Mouse (Mus musculus) intestine, embryonic 15.5 days (tissue): ENCODE measurements at regions not wholly inside any gene's neighbourhood (a gene's known extent, or its start where the extent isn't known, plus 50 kb on each side); places are given as distances from the start of the nearest gene placed in this dataset.

Experiments
- ATAC-seq: fragments of 200-750 bp; cut with Nextera tagmentation; 2 replicates; pipeline ENCODE4 v1.8.0; 2017; ENCODE audit warnings: moderate TSS enrichment, moderate library complexity
- H3K27ac ChIP-seq: fragments of 300-500 bp; sonication (generic); 2 replicates; pipeline ENCODE4 v1.5.1; 2015; ENCODE audit warnings: mild to moderate bottlenecking, inconsistent platforms
- H3K27me3 ChIP-seq: fragments of 300-500 bp; sonication (generic); replicated peaks from 2 replicates; pipeline ENCODE4 v1.6.1; 2015; ENCODE audit warnings: inconsistent platforms
- H3K36me3 ChIP-seq: fragments of 300-500 bp; sonication (generic); 2 replicates; pipeline ENCODE4 v1.6.1; 2015; ENCODE audit warnings: inconsistent platforms
- H3K4me1 ChIP-seq: fragments of 300-500 bp; sonication (generic); replicated peaks from 2 replicates; pipeline ENCODE4 v1.6.1; 2015; ENCODE audit warnings: inconsistent platforms
- H3K4me2 ChIP-seq: fragments of 300-500 bp; sonication (generic); replicated peaks from 2 replicates; pipeline ENCODE4 v1.6.1; 2015; ENCODE audit warnings: mild to moderate bottlenecking, inconsistent platforms
- H3K4me3 ChIP-seq: fragments of 300-500 bp; sonication (generic); replicated peaks from 2 replicates; pipeline ENCODE4 v1.5.1; 2015; ENCODE audit warnings: inconsistent platforms
- H3K9ac ChIP-seq: fragments of 300-500 bp; sonication (generic); 2 replicates; pipeline ENCODE4 v1.6.1; 2015; ENCODE audit warnings: inconsistent platforms
- H3K9me3 ChIP-seq: fragments of 300-500 bp; sonication (generic); 2 replicates; pipeline ENCODE4 v1.6.1; 2016; ENCODE audit warnings: inconsistent platforms
- WGBS: fragments of 180-500 bp; shearing (Covaris S2); methylation state at CpG from one replicate; pipeline ENCODE4 v1.1.7; 2015; 5-methylcytosine and 5-hydroxymethylcytosine counted together

DNA sequence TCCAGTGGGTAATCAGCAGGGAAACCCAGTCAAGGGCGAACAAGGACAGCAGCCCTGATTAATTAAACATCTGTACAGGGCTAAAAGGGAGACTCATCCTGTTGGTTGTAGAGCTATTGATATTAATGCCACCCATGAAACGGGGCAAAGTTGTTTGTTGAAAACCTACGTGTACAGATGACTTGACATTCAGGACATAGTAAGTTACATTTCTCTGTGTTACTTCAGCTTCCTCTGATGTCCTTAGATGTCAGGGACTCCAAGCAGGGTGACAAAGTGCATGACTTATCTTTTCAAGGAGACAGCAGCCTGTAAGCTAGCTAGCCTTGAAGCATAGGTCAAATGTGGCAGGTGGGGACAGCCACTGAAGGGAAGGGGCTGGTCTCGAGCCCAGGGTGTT, 390.5 kb downstream of the Ccdc171 start:
- ATAC-seq = no peak
- no peak overlapping the region for H3K9ac ChIP-seq
- no peak overlapping the region for H3K4me3 ChIP-seq
- no peaks in the 10 kb centered on the region for H3K36me3 ChIP-seq
- H3K4me1 ChIP-seq = no peaks in the 10 kb centered on the region
- 68% methylated on average over 4 of the region's 4 CpGs for WGBS
- H3K4me2 ChIP-seq = no peak overlapping the region
- H3K9me3 ChIP-seq = no peaks in the 10 kb centered on the region
- H3K27ac ChIP-seq = no peak overlapping the region
- no peaks in the 10 kb centered on the region for H3K27me3 ChIP-seq

GRCm38 (mm10) chr4:83917009-83917408, 391.7 kb downstream of the Ccdc171 start:
- H3K36me3 ChIP-seq = no peaks in the 10 kb centered on the region
- no peaks in the 10 kb centered on the region for H3K27me3 ChIP-seq
- no peak overlapping the region for H3K4me3 ChIP-seq
- H3K4me1 ChIP-seq = no peaks in the 10 kb centered on the region
- no peak for ATAC-seq
- no peaks in the 10 kb centered on the region for H3K9me3 ChIP-seq
- H3K9ac ChIP-seq = no peak overlapping the region
- 86% methylated on average over 4 of the region's 4 CpGs for WGBS
- no peak overlapping the region for H3K27ac ChIP-seq
- H3K4me2 ChIP-seq = no peak overlapping the region

- no peaks in the 10 kb centered on the region for H3K4me1 ChIP-seq
- 85% methylated on average over 3 of the region's 3 CpGs for WGBS
- no peaks in the 10 kb centered on the region for H3K27me3 ChIP-seq
- no peaks in the 10 kb centered on the region for H3K36me3 ChIP-seq
- H3K4me3 ChIP-seq = no peak overlapping the region
- no peak overlapping the region for H3K9ac ChIP-seq
- no peak overlapping the region for H3K27ac ChIP-seq
- ATAC-seq = no peak
- H3K9me3 ChIP-seq = no peaks in the 10 kb centered on the region
- no peak overlapping the region for H3K4me2 ChIP-seq
These were observed 392.7 kb downstream of the Ccdc171 start for GRCm38 (mm10) chr4:83918093-83918492.

DNA sequence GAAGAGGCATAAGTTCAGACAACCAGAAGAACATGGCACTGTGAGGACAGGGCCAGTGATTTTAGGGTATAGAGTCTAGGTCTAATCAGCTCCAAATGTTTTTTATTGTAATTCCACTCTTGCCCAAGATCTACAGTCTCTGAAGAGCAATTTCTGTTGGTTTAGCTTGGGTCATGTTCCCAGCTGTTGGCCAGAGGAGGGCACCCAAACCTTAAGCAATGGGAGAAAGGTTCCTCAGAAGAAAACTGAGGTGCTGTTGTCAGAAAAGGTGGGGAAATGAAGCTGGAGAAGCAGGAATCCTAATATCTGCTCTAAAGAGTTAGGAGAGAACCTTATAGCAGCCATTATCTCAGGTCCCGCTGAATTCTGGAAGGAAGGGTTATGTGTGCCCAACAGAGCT, 393.7 kb downstream of the Ccdc171 start:
- Histone ChIP-seq H3K36me3 (no peaks in the 10 kb centered on the region), H3K9me3 (no peaks in the 10 kb centered on the region), H3K27me3 (no peaks in the 10 kb centered on the region), H3K4me3 (no peak overlapping the region), H3K4me2 (no peak overlapping the region), H3K27ac (no peak overlapping the region), H3K9ac (no peak overlapping the region), H3K4me1 (no peaks in the 10 kb centered on the region)
- WGBS = 58% methylated on average over 1 of the region's 1 CpGs
- no peak for ATAC-seq

DNA sequence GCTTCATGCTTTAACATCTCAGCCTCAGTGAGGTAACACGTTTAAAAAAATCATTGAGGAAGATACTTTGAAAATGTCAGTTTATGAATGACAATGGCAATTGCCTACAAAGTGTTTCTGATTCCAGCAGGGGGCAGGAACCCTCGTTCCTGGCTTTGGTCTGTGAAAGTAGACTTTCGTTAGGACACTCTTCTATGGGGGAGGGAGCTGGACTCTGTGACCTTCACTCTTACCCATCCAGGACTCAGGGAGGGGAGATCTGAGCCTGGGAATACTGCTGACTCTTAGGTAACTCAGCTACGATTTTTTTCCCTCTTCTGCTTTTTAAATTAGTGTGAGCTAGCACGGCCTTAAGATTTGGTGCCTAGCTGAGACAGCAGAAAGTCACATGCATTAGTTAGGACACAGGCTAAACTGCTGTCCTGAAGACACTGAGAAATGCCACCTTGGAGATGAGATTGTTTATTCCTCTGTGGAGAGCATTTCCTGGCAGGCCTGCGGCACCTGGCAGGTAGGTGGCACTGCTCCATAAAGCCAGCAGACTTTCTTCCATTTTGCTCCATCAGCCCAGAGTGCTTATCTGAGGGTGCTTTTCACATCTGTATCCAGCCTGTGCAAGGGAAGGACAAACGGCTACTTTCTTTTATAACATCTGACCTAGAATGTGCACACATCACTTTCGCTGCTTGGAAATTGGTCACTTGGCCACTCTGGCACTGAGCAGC, 399.9 kb downstream of the Ccdc171 start:
- Histone ChIP-seq H3K9ac (no peak overlapping the region), H3K9me3 (no peaks in the 10 kb centered on the region), H3K36me3 (no peaks in the 10 kb centered on the region), H3K4me3 (no peak overlapping the region), H3K27ac (no peak overlapping the region), H3K4me2 (no peak overlapping the region), H3K27me3 (no peaks in the 10 kb centered on the region), H3K4me1 (0 out of 2 replicates have a peak, but pooled peaks cover 5% of the 10 kb centered on the region)
- 49% methylated on average over 8 of the region's 8 CpGs for WGBS
- ATAC-seq = no peak

GRCm38 (mm10) chr4:83926195-83926731, 400.9 kb downstream of the Ccdc171 start:
- no peaks in the 10 kb centered on the region for H3K27me3 ChIP-seq
- H3K4me2 ChIP-seq = no peak overlapping the region
- 0 out of 2 replicates have a peak, but pooled peaks cover 5% of the 10 kb centered on the region for H3K4me1 ChIP-seq
- no peaks in the 10 kb centered on the region for H3K9me3 ChIP-seq
- peak overlapping the region; percentile 71 for H3K27ac ChIP-seq
- H3K9ac ChIP-seq = no peak overlapping the region
- WGBS = 28% methylated on average over 11 of the region's 11 CpGs
- H3K36me3 ChIP-seq = no peaks in the 10 kb centered on the region
- no peak overlapping the region for H3K4me3 ChIP-seq
- ATAC-seq = peak; percentile 47; the same call in 1 of the 2 replicates

DNA sequence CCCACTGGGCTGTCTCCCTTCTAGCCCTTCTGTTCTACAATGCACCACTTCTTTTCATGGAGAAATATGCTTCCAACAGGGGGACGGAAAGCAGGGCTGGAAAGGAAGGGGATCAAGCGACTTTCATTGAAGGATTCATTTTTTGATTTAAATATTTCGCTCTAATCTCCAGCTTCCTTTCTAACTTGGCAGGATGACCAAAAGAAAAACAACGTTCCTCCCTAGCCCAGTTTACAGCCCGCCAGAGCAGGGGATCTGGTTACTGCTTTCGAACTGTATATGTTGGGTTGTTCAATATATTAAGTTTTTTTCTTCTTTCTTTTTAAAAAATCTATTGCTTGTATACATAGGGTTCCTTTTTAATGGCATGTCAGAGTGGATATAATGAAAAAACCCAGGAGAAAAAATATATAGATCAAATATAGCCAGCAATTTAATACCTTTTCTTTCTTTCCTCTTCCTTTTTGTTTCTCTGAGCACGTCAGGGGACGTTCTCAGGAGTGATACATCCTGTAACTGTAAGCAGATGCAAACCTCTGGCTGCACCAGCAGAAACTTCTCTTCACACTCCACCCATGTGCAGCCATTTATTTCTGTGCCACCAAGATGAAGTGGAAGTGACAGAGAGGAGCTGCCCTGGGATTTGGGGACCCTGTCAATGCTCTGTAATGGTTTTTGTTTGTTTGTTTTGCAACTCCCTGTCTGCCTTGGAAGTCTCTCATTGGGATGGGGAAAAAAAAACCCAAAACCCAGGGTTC, 406.7 kb downstream of the Ccdc171 start:
- H3K9me3 ChIP-seq = no peaks in the 10 kb centered on the region
- no peaks in the 10 kb centered on the region for H3K4me1 ChIP-seq
- H3K36me3 ChIP-seq = no peaks in the 10 kb centered on the region
- no peak overlapping the region for H3K27ac ChIP-seq
- WGBS = 34% methylated on average over 8 of the region's 8 CpGs
- H3K9ac ChIP-seq = no peak overlapping the region
- ATAC-seq = no peak
- H3K4me3 ChIP-seq = no peak overlapping the region
- H3K4me2 ChIP-seq = no peak overlapping the region
- H3K27me3 ChIP-seq = no peaks in the 10 kb centered on the region

DNA sequence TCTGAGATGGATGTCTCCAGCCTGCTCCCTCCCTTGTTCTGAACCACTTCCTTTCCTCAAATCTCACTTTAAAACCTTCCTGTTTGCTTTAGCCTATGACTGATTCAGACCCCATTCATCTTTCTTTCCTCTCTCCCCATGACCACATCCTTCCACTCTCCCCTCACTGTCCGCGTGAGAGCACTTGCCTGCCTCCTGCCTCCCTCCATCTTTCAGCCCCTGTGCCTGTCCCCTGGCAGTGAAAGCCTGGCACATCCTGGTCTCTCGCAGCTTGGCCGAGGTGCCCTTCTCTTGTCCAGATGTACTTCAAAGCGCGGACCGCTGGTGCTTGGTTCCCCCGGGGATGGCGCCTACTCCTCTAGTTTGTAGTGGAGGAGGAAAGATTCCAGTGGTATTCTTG, 416.3 kb downstream of the Ccdc171 start:
- no peak overlapping the region for H3K4me2 ChIP-seq
- no peaks in the 10 kb centered on the region for H3K27me3 ChIP-seq
- H3K4me3 ChIP-seq = no peak overlapping the region
- no peaks in the 10 kb centered on the region for H3K36me3 ChIP-seq
- 70% methylated on average over 9 of the region's 9 CpGs for WGBS
- H3K9me3 ChIP-seq = no peaks in the 10 kb centered on the region
- 0 out of 2 replicates have a peak, but pooled peaks cover 4% of the 10 kb centered on the region for H3K4me1 ChIP-seq
- no peak overlapping the region for H3K9ac ChIP-seq
- no peak overlapping the region for H3K27ac ChIP-seq
- ATAC-seq = no peak

GRCm38 (mm10) chr4:83949612-83950011, 424.3 kb downstream of the Ccdc171 start:
- Histone ChIP-seq H3K9ac (no peak overlapping the region), H3K27ac (no peak overlapping the region), H3K9me3 (no peaks in the 10 kb centered on the region), H3K4me2 (no peak overlapping the region), H3K27me3 (no peaks in the 10 kb centered on the region), H3K4me3 (no peak overlapping the region), H3K4me1 (no peaks in the 10 kb centered on the region), H3K36me3 (no peaks in the 10 kb centered on the region)
- ATAC-seq = no peak
- WGBS = 93% methylated on average over 2 of the region's 2 CpGs

- no peak overlapping the region for H3K9ac ChIP-seq
- H3K27ac ChIP-seq = no peak overlapping the region
- WGBS = 83% methylated on average over 10 of the region's 10 CpGs
- no peaks in the 10 kb centered on the region for H3K36me3 ChIP-seq
- H3K4me2 ChIP-seq = no peak overlapping the region
- ATAC-seq = no peak
- H3K9me3 ChIP-seq = no peaks in the 10 kb centered on the region
- no peaks in the 10 kb centered on the region for H3K4me1 ChIP-seq
- H3K4me3 ChIP-seq = no peak overlapping the region
- H3K27me3 ChIP-seq = no peaks in the 10 kb centered on the region
These were observed 425.6 kb downstream of the Ccdc171 start for GRCm38 (mm10) chr4:83950809-83951409.

- no peaks in the 10 kb centered on the region for H3K27me3 ChIP-seq
- WGBS = 90% methylated on average over 12 of the region's 12 CpGs
- H3K4me2 ChIP-seq = no peak overlapping the region
- no peak overlapping the region for H3K4me3 ChIP-seq
- H3K9me3 ChIP-seq = no peaks in the 10 kb centered on the region
- H3K27ac ChIP-seq = no peak overlapping the region
- H3K4me1 ChIP-seq = no peaks in the 10 kb centered on the region
- no peaks in the 10 kb centered on the region for H3K36me3 ChIP-seq
- no peak overlapping the region for H3K9ac ChIP-seq
- no peak for ATAC-seq
These were observed 431.0 kb downstream of the Ccdc171 start for GRCm38 (mm10) chr4:83956252-83956904.

GRCm38 (mm10) chr4:83957217-83957692, 431.9 kb downstream of the Ccdc171 start:
- 73% methylated on average over 5 of the region's 5 CpGs for WGBS
- H3K27me3 ChIP-seq = no peaks in the 10 kb centered on the region
- no peaks in the 10 kb centered on the region for H3K9me3 ChIP-seq
- no peak overlapping the region for H3K9ac ChIP-seq
- no peak overlapping the region for H3K4me2 ChIP-seq
- no peak overlapping the region for H3K4me3 ChIP-seq
- no peaks in the 10 kb centered on the region for H3K36me3 ChIP-seq
- no peak overlapping the region for H3K27ac ChIP-seq
- no peak for ATAC-seq
- H3K4me1 ChIP-seq = no peaks in the 10 kb centered on the region
